Mouse (Mus musculus) liver, embryonic 15.5 days (tissue): ENCODE data around the gene Slc32a1. TPM values are rescaled to one million over a fixed set of nuclear protein-coding genes. Genes with fewer than 3 reads are reported as not detected.

Source experiments
- ATAC-seq: fragments of 200-750 bp; cut with Nextera tagmentation; 2 replicates; pipeline ENCODE4 v1.8.0; 2017; ENCODE audit warnings: moderate number of reproducible peaks, mild to moderate bottlenecking, moderate library complexity; ENCODE audit not compliant: insufficient read depth
- H3K27ac ChIP-seq: fragments of 300-500 bp; sonication (generic); replicated peaks from 2 replicates; pipeline ENCODE4 v1.5.1; 2015; ENCODE audit warnings: mild to moderate bottlenecking, inconsistent platforms
- H3K27me3 ChIP-seq: fragments of 300-500 bp; sonication (generic); 2 replicates; pipeline ENCODE4 v1.6.1; 2015; ENCODE audit warnings: mild to moderate bottlenecking, inconsistent platforms
- H3K36me3 ChIP-seq: fragments of 300-500 bp; sonication (generic); replicated peaks from 2 replicates; pipeline ENCODE4 v1.6.1; 2015; ENCODE audit warnings: moderate library complexity, mild to moderate bottlenecking, inconsistent platforms
- H3K4me1 ChIP-seq: fragments of 300-500 bp; sonication (generic); replicated peaks from 2 replicates; pipeline ENCODE4 v1.6.1; 2015; ENCODE audit warnings: inconsistent platforms
- H3K4me2 ChIP-seq: fragments of 300-500 bp; sonication (generic); 2 replicates; pipeline ENCODE4 v1.6.1; 2015; ENCODE audit warnings: moderate library complexity, mild to moderate bottlenecking, inconsistent platforms
- H3K4me3 ChIP-seq: fragments of 300-500 bp; sonication (generic); replicated peaks from 2 replicates; pipeline ENCODE4 v1.5.1; 2015; ENCODE audit warnings: mild to moderate bottlenecking, inconsistent platforms
- H3K9ac ChIP-seq: fragments of 300-500 bp; sonication (generic); 2 replicates; pipeline ENCODE4 v1.6.1; 2015; ENCODE audit warnings: moderate library complexity, mild to moderate bottlenecking, inconsistent platforms
- H3K9me3 ChIP-seq: fragments of 300-500 bp; sonication (generic); replicated peaks from 2 replicates; pipeline ENCODE4 v1.6.1; 2016; ENCODE audit warnings: inconsistent platforms
- WGBS: fragments of 180-500 bp; shearing (Covaris S2); methylation state at CpG from one replicate; pipeline ENCODE4 v1.1.7; 2015; ENCODE audit warnings: mixed read lengths; ENCODE audit not compliant: insufficient replicate concordance; 5-methylcytosine and 5-hydroxymethylcytosine counted together
- polyA plus RNA-seq: library from polyadenylated mRNA; unstranded; fragments of >200 nt; fragmentation: Nextera tagmentation; extraction: Ambion mirVana; gene quantifications from 2 replicates; pipeline ENCODE4 v1.2.1, GENCODE M21; 2015

Gene Slc32a1
- polyA plus RNA-seq, 1 experiment from 2014 or later = not detected

DNA sequence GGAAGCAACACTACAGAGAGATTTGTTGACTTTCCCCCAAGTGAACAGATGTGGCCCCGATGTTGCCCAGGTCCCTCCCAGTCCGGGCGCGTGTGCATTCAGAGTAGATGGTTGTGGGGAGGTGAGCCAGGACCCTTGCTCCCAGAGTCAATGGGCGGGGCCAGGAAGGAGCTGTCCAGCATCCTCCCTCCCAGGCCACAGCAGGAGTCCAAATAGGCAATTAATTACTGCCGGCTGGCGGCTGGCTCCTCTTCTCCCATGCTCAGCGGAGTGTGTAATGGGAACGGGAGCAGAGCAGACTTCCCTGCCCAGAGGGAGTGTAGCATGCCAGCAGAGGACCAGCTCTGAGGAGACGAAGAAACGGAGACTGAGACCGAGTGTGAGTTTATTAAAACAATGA is 15.5 kb upstream of the Slc32a1 start:
- Histone ChIP-seq H3K27me3 (peaks cover 45% of the 10 kb centered on the region), H3K9me3 (no peaks in the 10 kb centered on the region), H3K27ac (no peak overlapping the region), H3K4me3 (no peak overlapping the region), H3K4me2 (no peak overlapping the region), H3K4me1 (no peaks in the 10 kb centered on the region), H3K9ac (no peak overlapping the region), H3K36me3 (no peaks in the 10 kb centered on the region)
- WGBS = 4% methylated on average over 12 of the region's 12 CpGs
- ATAC-seq = no peak

GRCm38 (mm10) chr2:158595577-158595976 is 15.0 kb upstream of the Slc32a1 start:
- H3K4me1 ChIP-seq = no peaks in the 10 kb centered on the region
- H3K9me3 ChIP-seq = no peaks in the 10 kb centered on the region
- no peak overlapping the region for H3K9ac ChIP-seq
- H3K27ac ChIP-seq = no peak overlapping the region
- ATAC-seq = no peak
- H3K36me3 ChIP-seq = no peaks in the 10 kb centered on the region
- no peak overlapping the region for H3K4me3 ChIP-seq
- peaks cover 49% of the 10 kb centered on the region for H3K27me3 ChIP-seq
- H3K4me2 ChIP-seq = no peak overlapping the region
- WGBS = 39% methylated on average over 7 of the region's 7 CpGs

DNA sequence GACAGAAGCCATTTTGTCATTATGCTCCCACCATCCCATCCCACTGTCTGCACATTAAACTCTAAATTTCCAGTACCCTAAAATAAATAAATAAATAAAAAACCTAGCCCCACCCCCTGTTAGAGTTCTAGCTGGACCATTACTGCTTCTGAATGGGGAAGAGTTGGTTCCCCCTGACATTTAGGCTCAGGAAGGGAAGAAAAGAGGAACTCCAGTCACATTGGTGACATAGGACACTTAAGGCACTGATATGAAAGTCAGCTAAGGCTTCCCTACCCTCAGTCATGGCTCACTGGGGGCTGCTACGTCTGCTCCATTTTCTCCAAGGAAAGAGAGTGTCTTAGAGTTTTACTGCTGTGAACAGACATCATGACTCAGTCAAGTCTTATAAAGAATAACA is 13.8 kb upstream of the Slc32a1 start:
- Histone ChIP-seq H3K27ac (no peak overlapping the region), H3K4me1 (no peaks in the 10 kb centered on the region), H3K4me3 (no peak overlapping the region), H3K27me3 (peaks cover 58% of the 10 kb centered on the region), H3K36me3 (no peaks in the 10 kb centered on the region), H3K9ac (no peak overlapping the region), H3K4me2 (no peak overlapping the region), H3K9me3 (no peaks in the 10 kb centered on the region)
- ATAC-seq = no peak
- WGBS = 25% methylated on average over 1 of the region's 1 CpGs

- Histone ChIP-seq H3K36me3 (no peaks in the 10 kb centered on the region), H3K9ac (no peak overlapping the region), H3K4me1 (no peaks in the 10 kb centered on the region), H3K4me3 (no peak overlapping the region), H3K9me3 (no peaks in the 10 kb centered on the region), H3K4me2 (no peak overlapping the region), H3K27ac (no peak overlapping the region), H3K27me3 (peaks cover 72% of the 10 kb centered on the region)
- ATAC-seq = no peak
- WGBS = 16% methylated on average over 3 of the region's 3 CpGs
Observed at GRCm38 (mm10) chr2:158600517-158600916, 10.1 kb upstream of the Slc32a1 start.

DNA sequence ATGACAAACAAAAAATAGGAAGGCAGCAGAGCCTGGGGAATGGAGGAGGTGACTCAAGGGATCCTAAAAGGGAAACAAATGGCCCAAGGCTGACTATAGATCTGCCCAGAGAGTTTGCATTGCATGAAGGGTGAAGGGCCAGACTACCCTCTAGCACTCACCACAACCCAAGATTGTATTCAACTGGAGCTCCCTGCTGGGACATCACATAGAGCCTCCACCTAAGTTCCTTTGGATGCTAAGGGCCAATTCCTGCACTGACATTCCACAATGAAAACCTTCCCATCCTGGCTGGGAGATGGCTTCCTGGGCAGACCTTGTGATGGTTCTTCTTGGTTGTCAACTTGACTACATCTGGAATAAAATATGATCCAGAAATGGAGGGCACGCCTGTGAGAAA is 9.2 kb upstream of the Slc32a1 start:
- no peaks in the 10 kb centered on the region for H3K9me3 ChIP-seq
- H3K4me2 ChIP-seq = no peak overlapping the region
- H3K9ac ChIP-seq = no peak overlapping the region
- peaks cover 4% of the 10 kb centered on the region for H3K4me1 ChIP-seq
- H3K27me3 ChIP-seq = peaks cover 69% of the 10 kb centered on the region
- WGBS = 40% methylated on average over 1 of the region's 1 CpGs
- no peak overlapping the region for H3K27ac ChIP-seq
- no peaks in the 10 kb centered on the region for H3K36me3 ChIP-seq
- no peak overlapping the region for H3K4me3 ChIP-seq
- ATAC-seq = no peak

DNA sequence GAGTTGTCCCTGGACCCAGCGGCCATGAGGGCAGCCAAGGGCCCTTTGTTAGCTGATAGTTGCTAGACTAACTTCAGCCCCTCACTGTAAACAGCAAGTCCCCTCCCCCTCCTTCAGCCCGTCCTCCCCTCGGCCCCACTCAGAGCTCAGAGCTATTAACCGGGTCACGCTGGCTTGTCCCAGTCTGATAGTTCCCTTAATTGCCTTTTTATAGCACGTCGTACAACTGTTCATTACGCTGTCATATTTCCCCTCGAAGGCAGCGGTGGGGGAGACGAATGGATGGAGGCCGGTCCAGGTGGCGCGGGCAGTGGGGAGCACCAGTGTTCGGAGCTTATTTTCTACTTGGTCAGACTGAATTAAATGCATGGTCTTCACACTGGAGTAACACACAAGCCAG is 7.9 kb upstream of the Slc32a1 start:
- 25% methylated on average over 15 of the region's 15 CpGs for WGBS
- Histone ChIP-seq H3K36me3 (no peaks in the 10 kb centered on the region), H3K9ac (no peak overlapping the region), H3K27ac (no peak overlapping the region), H3K9me3 (no peaks in the 10 kb centered on the region), H3K4me2 (no peak overlapping the region), H3K4me1 (peaks cover 11% of the 10 kb centered on the region), H3K4me3 (no peak overlapping the region), H3K27me3 (peaks cover 76% of the 10 kb centered on the region)
- ATAC-seq = no peak

- H3K4me1 ChIP-seq = peaks cover 19% of the 10 kb centered on the region
- no peak overlapping the region for H3K27ac ChIP-seq
- no peaks in the 10 kb centered on the region for H3K9me3 ChIP-seq
- no peak overlapping the region; the same call in 1 of the 2 replicates for H3K4me2 ChIP-seq
- 4% methylated on average over 4 of the region's 4 CpGs for WGBS
- H3K9ac ChIP-seq = no peak overlapping the region
- peaks cover 82% of the 10 kb centered on the region for H3K27me3 ChIP-seq
- no peak for ATAC-seq
- no peak overlapping the region for H3K4me3 ChIP-seq
- H3K36me3 ChIP-seq = no peaks in the 10 kb centered on the region
Observed at GRCm38 (mm10) chr2:158606511-158606964, 4.0 kb upstream of the Slc32a1 start.

DNA sequence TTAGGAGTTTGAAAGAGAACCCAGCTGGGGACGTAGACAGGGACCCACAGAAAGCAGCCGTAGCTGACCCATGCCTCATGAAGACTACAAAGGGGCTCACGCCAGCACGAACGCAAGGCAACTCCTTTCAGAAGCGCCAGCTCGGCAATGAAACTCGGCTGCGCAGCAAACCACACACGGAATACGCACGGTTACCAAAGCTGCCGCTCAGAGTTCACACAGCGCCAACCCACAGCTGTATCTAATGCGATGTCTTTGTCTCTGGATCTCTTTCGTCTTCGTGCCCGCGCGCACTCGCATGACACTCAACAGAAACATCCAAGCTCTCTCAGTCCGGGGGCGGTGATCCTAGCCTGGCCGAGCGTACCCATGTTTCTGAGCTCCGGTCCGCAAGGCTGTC is 886 bp upstream of the Slc32a1 start:
- H3K4me1 ChIP-seq = peaks cover 26% of the 10 kb centered on the region
- no peaks in the 10 kb centered on the region for H3K36me3 ChIP-seq
- H3K27ac ChIP-seq = no peak overlapping the region
- WGBS = under 1% methylated on average over 27 of the region's 27 CpGs
- H3K4me3 ChIP-seq = no peak overlapping the region
- no peak for ATAC-seq
- H3K27me3 ChIP-seq = peaks cover 91% of the 10 kb centered on the region
- H3K9ac ChIP-seq = no peak overlapping the region
- no peak overlapping the region for H3K4me2 ChIP-seq
- no peaks in the 10 kb centered on the region for H3K9me3 ChIP-seq

DNA sequence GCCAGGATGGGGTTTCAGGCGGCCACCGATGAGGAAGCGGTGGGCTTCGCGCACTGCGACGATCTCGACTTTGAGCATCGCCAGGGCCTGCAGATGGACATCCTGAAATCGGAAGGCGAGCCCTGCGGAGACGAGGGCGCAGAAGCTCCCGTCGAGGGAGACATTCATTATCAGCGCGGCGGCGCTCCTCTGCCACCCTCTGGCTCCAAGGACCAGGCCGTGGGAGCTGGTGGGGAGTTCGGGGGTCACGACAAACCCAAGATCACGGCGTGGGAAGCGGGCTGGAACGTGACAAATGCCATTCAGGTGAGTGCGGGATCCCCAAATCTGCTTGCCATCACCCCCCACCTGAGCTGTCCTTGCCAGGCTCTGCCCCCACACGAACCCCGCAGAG is 756 bp downstream of the Slc32a1 start:
- Histone ChIP-seq H3K27me3 (peaks cover 100% of the 10 kb centered on the region), H3K27ac (no peak overlapping the region), H3K4me3 (no peak overlapping the region), H3K9me3 (no peaks in the 10 kb centered on the region), H3K36me3 (no peaks in the 10 kb centered on the region), H3K4me2 (no peak overlapping the region), H3K4me1 (peaks cover 26% of the 10 kb centered on the region), H3K9ac (no peak overlapping the region)
- ATAC-seq = no peak
- 1% methylated on average over 30 of the region's 30 CpGs for WGBS

- Histone ChIP-seq H3K4me1 (peaks cover 21% of the 10 kb centered on the region; the same call in 1 of the 2 replicates), H3K36me3 (no peaks in the 10 kb centered on the region), H3K9me3 (no peaks in the 10 kb centered on the region), H3K9ac (no peak overlapping the region), H3K4me2 (no peak overlapping the region), H3K27me3 (peaks cover 100% of the 10 kb centered on the region), H3K27ac (no peak overlapping the region), H3K4me3 (no peak overlapping the region)
- WGBS = 10% methylated on average over 30 of the region's 30 CpGs
- ATAC-seq = no peak
Observed at GRCm38 (mm10) chr2:158611726-158612670, 1.4 kb downstream of the Slc32a1 start.

DNA sequence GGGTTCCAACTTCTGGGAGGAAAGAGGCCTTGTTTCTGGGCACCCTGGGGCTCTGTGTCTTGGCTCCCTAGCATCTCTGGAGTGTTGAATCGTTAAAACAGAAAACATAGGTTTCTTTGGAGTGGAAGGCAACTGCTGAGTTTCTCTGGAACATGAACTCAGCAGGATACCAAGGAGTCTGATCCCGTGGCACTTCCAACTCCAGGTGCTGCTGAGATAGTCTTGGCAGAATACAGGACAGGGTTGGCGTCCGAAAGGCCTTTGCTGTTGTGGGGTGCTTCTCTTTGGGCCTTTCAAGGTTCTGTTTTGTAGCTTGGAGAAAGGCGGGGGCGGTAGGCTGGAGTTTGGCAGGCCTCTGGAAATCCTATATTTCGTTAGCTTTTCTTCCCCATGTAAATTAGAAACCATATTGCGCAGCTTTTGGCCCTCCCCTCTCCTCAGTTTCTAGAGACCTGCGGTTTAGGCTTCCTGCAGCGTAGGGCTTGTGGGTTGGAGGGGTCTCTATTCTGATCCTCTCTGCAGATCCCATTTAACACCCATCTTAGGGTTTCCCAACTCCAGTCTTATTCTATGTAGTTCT is 2.2 kb downstream of the Slc32a1 start:
- Histone ChIP-seq H3K36me3 (no peaks in the 10 kb centered on the region), H3K27me3 (peaks cover 100% of the 10 kb centered on the region), H3K4me1 (peaks cover 19% of the 10 kb centered on the region; the same call in 1 of the 2 replicates), H3K4me3 (no peak overlapping the region), H3K9ac (no peak overlapping the region), H3K4me2 (peak overlapping the region; percentile 7), H3K9me3 (no peaks in the 10 kb centered on the region), H3K27ac (no peak overlapping the region)
- WGBS = 9% methylated on average over 10 of the region's 10 CpGs
- no peak for ATAC-seq
